Mouse (Mus musculus) hindbrain, embryonic 14.5 days (tissue): ENCODE results near the gene Dab1. TPM values are rescaled to one million over a fixed set of nuclear protein-coding genes. Genes with fewer than 3 reads are reported as not detected.

Experiments
- ATAC-seq: fragments of 200-750 bp; cut with Nextera tagmentation; 2 replicates; pipeline ENCODE4 v1.8.0; 2017; ENCODE audit warnings: moderate number of reproducible peaks, mild to moderate bottlenecking, moderate TSS enrichment, moderate library complexity; ENCODE audit not compliant: low FRiP score
- DNase-seq: peaks from one replicate; pipeline ENCODE4 v3.0.0-alpha.2; 2015; ENCODE audit warnings: low spot score
- H3K27ac ChIP-seq: fragments of 300-500 bp; sonication (generic); 2 replicates; pipeline ENCODE4 v1.5.1; 2014; ENCODE audit warnings: mild to moderate bottlenecking, moderate library complexity
- H3K27me3 ChIP-seq: fragments of 300-500 bp; sonication (generic); 2 replicates; pipeline ENCODE4 v1.6.1; 2014; ENCODE audit warnings: mild to moderate bottlenecking, low read length, mixed read lengths; ENCODE audit not compliant: control insufficient read depth, insufficient read depth
- H3K36me3 ChIP-seq: fragments of 300-500 bp; sonication (generic); replicated peaks from 2 replicates; pipeline ENCODE4 v1.6.1; 2014; ENCODE audit not compliant: control insufficient read depth, insufficient read depth
- H3K4me1 ChIP-seq: fragments of 300-500 bp; sonication (generic); replicated peaks from 2 replicates; pipeline ENCODE4 v1.6.1; 2014; ENCODE audit warnings: antibody characterized with exemption, low read length, mixed read lengths; ENCODE audit not compliant: control insufficient read depth, insufficient read depth
- H3K4me2 ChIP-seq: fragments of 300-500 bp; sonication (generic); replicated peaks from 2 replicates; pipeline ENCODE4 v1.6.1; 2014; ENCODE audit warnings: mild to moderate bottlenecking, moderate library complexity
- H3K4me3 ChIP-seq: fragments of 300-500 bp; sonication (generic); replicated peaks from 2 replicates; pipeline ENCODE4 v1.5.1; 2014; ENCODE audit warnings: mild to moderate bottlenecking, low read length
- H3K9ac ChIP-seq: fragments of 300-500 bp; sonication (generic); 2 replicates; pipeline ENCODE4 v1.6.1; 2014
- H3K9me3 ChIP-seq: fragments of 300-500 bp; sonication (generic); 2 replicates; pipeline ENCODE4 v1.6.1; 2016; ENCODE audit warnings: low read length; ENCODE audit not compliant: control insufficient read depth
- WGBS: fragments of 180-500 bp; shearing (Covaris S2); extraction: QIAGEN DNeasy Blood & Tissue Kit; methylation state at CpG from one replicate; pipeline ENCODE4 v1.1.7; 2014; 5-methylcytosine and 5-hydroxymethylcytosine counted together
- polyA plus RNA-seq: library from polyadenylated mRNA; unstranded; fragments of >200 nt; fragmentation: Nextera tagmentation; extraction: Ambion mirVana; gene quantifications from 2 replicates; pipeline ENCODE4 v1.2.1, GENCODE M21; 2014

Gene Dab1
- polyA plus RNA-seq, 1 experiment from 2014 or later: 62.9 TPM

- Histone ChIP-seq H3K9me3 (no peaks in the 10 kb centered on the region), H3K36me3 (no peaks in the 10 kb centered on the region), H3K4me2 (no peak overlapping the region), H3K27me3 (no peaks in the 10 kb centered on the region), H3K9ac (no peak overlapping the region), H3K4me1 (peaks cover 14% of the 10 kb centered on the region; the same call in 1 of the 2 replicates), H3K4me3 (no peak overlapping the region), H3K27ac (no peak overlapping the region)
- DNase-seq (no peak), ATAC-seq (no peak)
- WGBS: 89% methylated on average over 17 of the region's 17 CpGs
Measured at GRCm38 (mm10) chr4:104551390-104552070, 932.4 kb downstream of the Dab1 start.

- Histone ChIP-seq H3K4me1 (peaks cover 7% of the 10 kb centered on the region), H3K9ac (no peak overlapping the region), H3K9me3 (no peaks in the 10 kb centered on the region), H3K27me3 (no peaks in the 10 kb centered on the region), H3K36me3 (no peaks in the 10 kb centered on the region), H3K4me3 (no peak overlapping the region), H3K4me2 (no peak overlapping the region), H3K27ac (no peak overlapping the region)
- DNase-seq: no peak
- ATAC-seq: peak; percentile 62; the same call in 1 of the 2 replicates
- 38% methylated on average over 2 of the region's 2 CpGs for WGBS
Measured at GRCm38 (mm10) chr4:104555408-104555807, 936.2 kb downstream of the Dab1 start.

GRCm38 (mm10) chr4:104563512-104563911 lies 944.4 kb downstream of the Dab1 start:
- Histone ChIP-seq H3K4me3 (no peak overlapping the region), H3K27me3 (no peaks in the 10 kb centered on the region), H3K4me2 (no peak overlapping the region), H3K9ac (no peak overlapping the region), H3K27ac (no peak overlapping the region), H3K4me1 (no peaks in the 10 kb centered on the region), H3K9me3 (no peaks in the 10 kb centered on the region), H3K36me3 (no peaks in the 10 kb centered on the region)
- WGBS: 78% methylated on average over 5 of the region's 5 CpGs
- DNase-seq (no peak), ATAC-seq (no peak)

- 82% methylated on average over 4 of the region's 4 CpGs for WGBS
- ATAC-seq (no peak), DNase-seq (no peak)
- H3K9me3 ChIP-seq: no peaks in the 10 kb centered on the region
- no peak overlapping the region for H3K4me3 ChIP-seq
- H3K27me3 ChIP-seq: no peaks in the 10 kb centered on the region
- no peaks in the 10 kb centered on the region for H3K36me3 ChIP-seq
- peaks cover 10% of the 10 kb centered on the region for H3K4me1 ChIP-seq
- no peak overlapping the region for H3K27ac ChIP-seq
- no peak overlapping the region for H3K4me2 ChIP-seq
- H3K9ac ChIP-seq: no peak overlapping the region
Measured at GRCm38 (mm10) chr4:104570523-104570922, 951.4 kb downstream of the Dab1 start.

- Histone ChIP-seq H3K27me3 (no peaks in the 10 kb centered on the region), H3K9me3 (no peaks in the 10 kb centered on the region), H3K4me3 (no peak overlapping the region), H3K4me2 (0 out of 2 replicates have a peak overlapping the region, but pooled peaks have one; percentile 1), H3K9ac (no peak overlapping the region), H3K27ac (no peak overlapping the region), H3K4me1 (peaks cover 10% of the 10 kb centered on the region), H3K36me3 (no peaks in the 10 kb centered on the region)
- WGBS: 69% methylated on average over 8 of the region's 8 CpGs
- DNase-seq: no peak
- no peak for ATAC-seq
Measured at GRCm38 (mm10) chr4:104572440-104572839, 953.3 kb downstream of the Dab1 start.

GRCm38 (mm10) chr4:104573419-104573818 lies 954.3 kb downstream of the Dab1 start:
- WGBS: 53% methylated on average over 7 of the region's 7 CpGs
- Histone ChIP-seq H3K27me3 (no peaks in the 10 kb centered on the region), H3K27ac (no peak overlapping the region), H3K9ac (no peak overlapping the region), H3K4me3 (no peak overlapping the region), H3K4me2 (no peak overlapping the region), H3K4me1 (peaks cover 10% of the 10 kb centered on the region), H3K36me3 (no peaks in the 10 kb centered on the region), H3K9me3 (no peaks in the 10 kb centered on the region)
- ATAC-seq (no peak), DNase-seq (no peak)

GRCm38 (mm10) chr4:104578370-104578769 lies 959.2 kb downstream of the Dab1 start:
- no peak overlapping the region for H3K4me2 ChIP-seq
- WGBS: 39% methylated on average over 3 of the region's 3 CpGs
- DNase-seq (no peak), ATAC-seq (no peak)
- H3K4me1 ChIP-seq: 0 out of 2 replicates have a peak, but pooled peaks cover 7% of the 10 kb centered on the region
- no peaks in the 10 kb centered on the region for H3K36me3 ChIP-seq
- no peak overlapping the region for H3K9ac ChIP-seq
- H3K4me3 ChIP-seq: no peak overlapping the region
- no peaks in the 10 kb centered on the region for H3K27me3 ChIP-seq
- no peaks in the 10 kb centered on the region for H3K9me3 ChIP-seq
- H3K27ac ChIP-seq: no peak overlapping the region

- no peak overlapping the region for H3K4me2 ChIP-seq
- H3K27ac ChIP-seq: no peak overlapping the region
- 0 out of 2 replicates have a peak, but pooled peaks cover 7% of the 10 kb centered on the region for H3K4me1 ChIP-seq
- no peaks in the 10 kb centered on the region for H3K36me3 ChIP-seq
- ATAC-seq (no peak), DNase-seq (no peak)
- H3K9me3 ChIP-seq: no peaks in the 10 kb centered on the region
- no peak overlapping the region for H3K4me3 ChIP-seq
- H3K9ac ChIP-seq: no peak overlapping the region
- WGBS: 77% methylated on average over 5 of the region's 5 CpGs
- no peaks in the 10 kb centered on the region for H3K27me3 ChIP-seq
Measured at GRCm38 (mm10) chr4:104579946-104580544, 960.9 kb downstream of the Dab1 start.

- H3K9me3 ChIP-seq: no peaks in the 10 kb centered on the region
- no peak overlapping the region for H3K9ac ChIP-seq
- H3K27ac ChIP-seq: no peak overlapping the region
- H3K4me3 ChIP-seq: no peak overlapping the region
- 0 out of 2 replicates have a peak, but pooled peaks cover 7% of the 10 kb centered on the region for H3K4me1 ChIP-seq
- ATAC-seq (no peak), DNase-seq (no peak)
- H3K4me2 ChIP-seq: no peak overlapping the region
- no peaks in the 10 kb centered on the region for H3K27me3 ChIP-seq
- H3K36me3 ChIP-seq: no peaks in the 10 kb centered on the region
- WGBS: 48% methylated on average over 5 of the region's 5 CpGs
Measured at GRCm38 (mm10) chr4:104582726-104583125, 963.6 kb downstream of the Dab1 start.
